Mouse (Mus musculus) layer of hippocampus, adult 11-12 months (tissue): Measurements from ENCODE around the gene Sohlh2.
A peak's percentile ranks its signal among the peaks of the same experiment; 100 is the strongest.

ENCODE experiments used
- DNase-seq: peaks from one replicate; pipeline ENCODE4 v3.0.0; 2022; ENCODE audit warnings: low spot score

The Sohlh2 gene

DNA sequence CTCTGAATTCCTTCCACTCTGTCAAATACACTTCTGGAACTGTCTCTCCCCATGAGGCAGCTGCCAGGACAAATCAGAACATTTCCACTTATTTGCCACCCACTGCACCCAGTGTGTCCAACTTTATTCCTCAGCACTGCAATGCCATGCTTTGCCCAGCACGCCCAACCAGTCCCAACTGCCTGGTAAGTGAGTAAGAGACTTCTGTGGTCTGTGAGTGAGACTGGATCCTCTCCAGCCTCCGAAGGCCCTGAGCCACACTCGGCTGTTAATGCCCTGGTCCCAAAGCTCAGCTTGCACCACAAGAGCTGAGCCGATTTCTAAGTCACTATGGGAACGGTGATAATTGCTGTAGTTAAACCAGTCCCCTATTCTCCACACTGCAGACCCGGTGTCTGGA is 25.8 kb downstream of the Sohlh2 start:
- no peak for DNase-seq

DNA sequence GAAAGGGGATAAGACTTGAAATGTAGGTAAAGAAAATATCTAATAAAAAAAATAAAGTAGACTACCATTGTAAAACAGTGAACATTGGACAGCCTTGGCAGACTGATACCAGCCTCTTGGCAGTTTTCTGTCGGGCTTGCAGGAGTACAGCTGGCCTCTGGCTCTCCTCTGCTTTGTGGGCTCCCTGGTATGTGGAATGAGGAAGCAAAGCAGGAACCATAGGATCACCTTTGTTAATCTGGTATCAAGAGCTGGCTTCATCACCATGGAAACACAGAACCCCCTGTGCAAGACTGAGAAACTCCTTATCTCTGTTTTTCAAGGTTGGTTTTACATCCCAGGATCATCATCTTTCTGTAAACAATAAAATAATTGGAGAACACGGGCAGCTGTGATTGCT is 30.4 kb downstream of the Sohlh2 start:
- no peak for DNase-seq

DNA sequence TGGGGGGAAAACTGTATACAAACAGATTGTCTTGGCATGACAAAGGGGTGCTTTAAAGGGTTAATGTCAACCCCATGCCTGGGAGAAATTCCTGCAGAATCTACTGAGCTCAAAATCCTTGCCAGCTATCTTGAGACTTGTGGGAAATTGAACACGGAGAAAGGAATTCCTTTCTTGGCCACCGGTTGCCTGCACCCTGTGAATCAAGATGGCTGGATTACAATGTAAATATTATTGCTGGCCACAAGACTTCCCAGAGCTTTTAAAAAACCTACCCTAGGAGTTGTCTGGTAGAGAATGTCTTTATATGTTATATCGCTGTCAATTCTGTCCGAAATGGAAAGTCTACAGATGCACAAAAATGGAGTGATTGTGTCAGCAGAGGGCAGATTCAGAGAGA is 32.0 kb downstream of the Sohlh2 start:
- no peak for DNase-seq

DNA sequence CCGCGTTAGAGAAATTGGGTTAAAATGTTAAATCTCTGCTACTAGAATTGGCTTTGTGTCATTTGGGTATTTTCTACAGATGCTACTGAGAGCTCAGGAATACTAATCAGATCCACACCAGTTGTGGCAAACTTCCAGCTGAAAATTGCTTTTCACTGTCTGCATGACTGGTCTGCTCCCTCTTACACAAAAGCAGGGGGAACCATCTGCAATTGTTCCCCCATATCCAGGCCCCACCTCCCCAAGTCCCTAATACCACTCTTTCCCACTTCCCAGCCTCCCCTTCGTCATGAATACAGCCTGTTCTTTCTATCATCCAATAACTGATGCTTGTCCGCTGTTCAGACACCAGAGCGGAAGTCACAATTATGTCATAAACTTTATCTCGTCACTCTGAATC is 32.6 kb downstream of the Sohlh2 start:
- peak; percentile 16 for DNase-seq

DNA sequence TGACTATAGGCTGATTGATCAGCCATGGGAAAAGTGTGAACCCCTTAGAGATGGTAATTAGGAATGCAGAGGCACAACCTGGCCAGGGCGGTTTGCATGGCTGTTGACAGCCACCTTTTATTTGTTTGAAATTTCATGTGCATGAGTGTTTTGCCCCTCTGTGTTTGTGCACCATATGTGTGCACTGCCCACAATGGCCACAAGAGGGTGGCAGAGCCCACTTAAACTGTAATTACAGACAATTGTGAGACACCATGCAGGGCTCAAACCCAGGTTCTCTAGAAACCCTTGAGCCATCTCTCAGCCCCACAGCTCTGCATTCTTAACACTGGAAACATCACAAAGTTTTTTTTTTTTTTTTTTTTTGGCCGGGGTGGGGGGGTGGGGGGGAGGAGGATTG is 40.7 kb downstream of the Sohlh2 start:
- DNase-seq: no peak

DNA sequence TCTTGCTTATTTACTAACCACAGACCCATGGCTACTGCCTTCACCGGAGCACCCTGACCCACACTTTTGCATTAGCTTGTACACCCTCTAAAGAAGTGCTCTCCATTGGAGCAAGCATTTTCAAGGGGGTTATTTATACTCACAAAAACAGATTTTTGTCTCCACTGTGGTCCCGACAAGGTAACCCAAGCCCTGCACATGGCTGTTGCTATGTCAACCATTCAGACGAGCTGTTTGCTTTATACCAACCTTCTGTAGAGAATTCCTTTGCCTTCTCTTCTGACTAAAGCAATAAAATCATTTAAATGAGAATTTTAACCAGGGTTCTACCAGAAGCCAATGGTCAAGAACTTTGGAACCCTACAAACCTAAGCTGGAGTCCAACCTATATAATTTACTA is 42.0 kb downstream of the Sohlh2 start:
- DNase-seq: no peak

DNA sequence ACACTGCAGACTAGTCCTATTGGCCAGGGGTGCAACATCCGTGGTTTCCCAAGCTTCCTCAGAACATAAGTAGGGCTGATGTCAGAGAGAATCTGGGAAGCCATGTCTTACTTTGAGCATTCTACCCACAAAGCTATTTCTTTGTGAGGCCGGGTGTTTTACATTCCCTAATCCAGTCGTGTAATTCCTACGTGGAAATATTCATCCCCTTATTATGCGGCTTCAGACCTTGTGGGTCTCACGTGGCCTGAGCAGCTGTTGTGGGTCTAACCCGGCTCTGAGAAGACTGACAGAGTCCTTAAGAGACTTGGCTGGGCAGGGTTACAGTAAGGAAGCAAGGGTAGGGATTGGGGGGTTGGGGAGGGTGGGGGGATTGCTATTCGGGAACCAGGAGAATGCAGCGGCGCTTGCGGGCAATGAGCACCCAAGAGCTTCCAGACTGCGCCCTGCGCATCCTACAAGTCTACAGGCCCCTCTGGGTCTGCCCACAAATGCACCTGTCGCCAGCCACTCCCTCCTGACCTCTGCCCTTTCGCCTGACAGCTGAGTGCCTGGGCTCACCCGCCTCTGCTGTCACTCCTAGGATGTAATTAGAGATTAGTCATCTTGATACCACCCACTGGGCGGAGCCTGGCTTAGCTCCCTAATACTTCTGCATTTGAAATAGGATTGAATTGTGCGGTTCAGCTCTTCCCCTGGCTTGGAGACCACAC is 44.8 kb downstream of the Sohlh2 start:
- no peak for DNase-seq

DNA sequence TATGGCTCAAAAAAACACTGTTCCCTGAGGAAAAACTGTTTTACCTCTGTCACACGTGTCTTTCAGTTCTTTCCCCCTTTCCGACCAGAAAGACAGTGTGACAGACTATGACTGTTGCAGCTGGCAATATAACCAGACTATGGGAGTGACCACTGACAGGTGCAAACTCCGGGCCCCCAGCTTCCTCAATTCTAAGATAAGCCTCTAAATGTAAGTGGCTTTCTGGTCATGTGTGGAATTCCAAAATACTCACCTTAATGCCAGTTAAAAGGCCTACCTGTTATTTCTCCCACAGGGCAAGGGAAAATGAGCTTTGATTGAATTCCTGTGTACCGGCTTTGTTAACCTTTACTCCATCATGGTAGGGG is 45.4 kb downstream of the Sohlh2 start:
- DNase-seq: no peak

DNA sequence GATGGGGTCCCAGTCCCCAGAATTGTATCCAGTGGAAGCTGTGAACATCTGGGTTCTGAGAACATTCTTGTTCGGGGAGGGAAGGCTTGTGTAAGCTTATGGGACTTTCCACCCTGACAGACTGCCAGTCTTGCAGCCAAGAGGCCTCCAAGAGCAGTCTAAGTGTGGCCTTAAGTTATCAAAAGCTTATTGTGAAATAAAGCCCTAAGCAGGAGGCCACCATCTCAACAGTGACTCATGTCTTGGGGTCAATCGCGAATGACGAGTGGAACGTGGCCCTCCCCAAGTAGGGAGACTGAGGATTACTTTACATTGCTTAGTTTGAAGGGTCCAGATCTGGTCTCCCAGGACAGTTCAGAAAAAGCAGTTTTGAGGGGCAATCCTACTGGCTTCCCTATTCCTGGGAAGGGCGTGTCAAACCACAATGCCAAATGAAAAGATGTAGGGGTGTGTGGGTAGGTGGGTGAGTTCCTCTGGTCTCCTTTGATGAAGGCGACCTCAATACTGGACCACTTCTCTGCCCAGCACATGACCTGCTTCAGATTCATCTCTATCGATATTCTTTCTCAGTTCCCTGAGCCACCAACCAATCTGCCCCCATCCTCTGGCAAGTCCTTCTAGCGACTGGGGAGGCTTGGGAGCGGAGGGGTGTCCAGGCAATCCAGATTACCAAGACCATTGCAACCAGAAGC is 60.0 kb downstream of the Sohlh2 start, which contains the start of gene Dclk1:
Gene Dclk1 (plus strand): TSS at position 635 of the 692 bp plus-strand sequence.
- no peak for DNase-seq

DNA sequence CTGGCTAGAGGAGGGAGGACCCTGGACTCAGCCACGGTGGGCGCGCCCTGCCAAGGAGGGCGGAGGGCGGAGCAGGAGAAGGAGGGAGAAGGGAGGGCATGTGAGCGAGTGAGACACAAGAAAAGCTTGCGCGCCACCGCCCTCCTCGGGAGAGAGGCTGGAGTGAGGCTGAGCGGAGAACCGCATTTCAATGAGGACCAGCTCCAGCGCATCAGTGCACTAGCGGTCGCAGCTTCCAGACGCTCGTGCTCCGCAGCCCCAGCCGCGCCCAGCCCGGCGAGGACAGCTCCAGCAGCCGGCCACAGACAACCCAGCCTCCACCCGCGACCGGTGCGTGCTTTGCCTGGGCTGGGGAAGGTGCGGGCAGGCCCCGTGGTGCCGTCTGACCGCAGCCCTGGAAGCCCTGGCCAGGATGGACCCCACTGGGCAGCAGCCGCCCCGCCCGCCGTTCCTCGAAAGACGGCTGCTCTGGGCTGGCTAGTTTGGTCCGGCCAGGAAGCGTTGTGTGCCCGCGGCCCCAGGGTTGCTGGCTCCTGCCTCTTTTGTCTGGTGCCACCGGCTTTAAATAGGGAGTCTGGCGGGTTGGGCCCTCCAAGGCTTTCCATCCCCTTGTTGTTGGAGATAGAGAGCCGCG is 60.7 kb downstream of the Sohlh2 start:
- peak; percentile 79 for DNase-seq

DNA sequence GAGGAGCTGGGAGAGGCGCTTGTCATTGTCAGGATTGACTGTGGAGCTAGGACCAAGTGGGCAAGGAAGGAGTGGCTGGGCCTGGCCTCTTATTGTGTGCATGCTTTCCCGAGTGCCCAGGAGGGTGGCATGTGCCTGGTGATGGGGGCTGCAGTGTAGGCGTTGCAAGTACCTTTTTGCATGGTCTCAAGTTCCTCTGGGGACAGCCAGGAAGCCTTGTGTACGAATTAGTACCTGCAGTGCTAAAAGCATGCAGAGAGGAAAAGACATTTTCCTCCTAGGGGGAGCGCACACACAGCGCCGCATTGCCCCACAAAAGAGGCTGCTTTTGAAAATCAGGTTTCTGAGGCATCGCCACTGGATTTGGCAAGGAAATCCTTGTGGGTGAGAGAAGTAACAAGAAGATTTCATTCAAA is 61.2 kb downstream of the Sohlh2 start:
- DNase-seq: peak; percentile 43

DNA sequence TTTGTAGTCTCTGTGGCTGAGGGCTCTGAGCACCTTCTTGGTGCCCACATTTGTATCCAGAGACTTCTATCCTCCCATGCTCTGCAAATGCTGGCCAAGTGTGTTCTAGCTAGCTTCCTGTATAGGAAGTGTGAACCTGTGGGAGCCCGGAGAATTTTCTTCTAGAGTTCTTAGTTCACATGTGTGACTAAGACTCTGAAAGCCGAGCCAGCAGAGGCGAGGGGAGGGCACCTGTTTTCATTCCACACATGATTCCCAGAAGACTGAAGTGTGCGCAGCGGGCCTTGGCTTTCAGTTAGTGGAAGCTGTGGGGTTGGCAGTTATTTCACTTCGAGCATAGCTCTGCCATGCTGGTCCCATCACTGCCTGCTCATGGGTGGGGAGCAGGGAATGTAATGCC is 62.3 kb downstream of the Sohlh2 start:
- DNase-seq: no peak

DNA sequence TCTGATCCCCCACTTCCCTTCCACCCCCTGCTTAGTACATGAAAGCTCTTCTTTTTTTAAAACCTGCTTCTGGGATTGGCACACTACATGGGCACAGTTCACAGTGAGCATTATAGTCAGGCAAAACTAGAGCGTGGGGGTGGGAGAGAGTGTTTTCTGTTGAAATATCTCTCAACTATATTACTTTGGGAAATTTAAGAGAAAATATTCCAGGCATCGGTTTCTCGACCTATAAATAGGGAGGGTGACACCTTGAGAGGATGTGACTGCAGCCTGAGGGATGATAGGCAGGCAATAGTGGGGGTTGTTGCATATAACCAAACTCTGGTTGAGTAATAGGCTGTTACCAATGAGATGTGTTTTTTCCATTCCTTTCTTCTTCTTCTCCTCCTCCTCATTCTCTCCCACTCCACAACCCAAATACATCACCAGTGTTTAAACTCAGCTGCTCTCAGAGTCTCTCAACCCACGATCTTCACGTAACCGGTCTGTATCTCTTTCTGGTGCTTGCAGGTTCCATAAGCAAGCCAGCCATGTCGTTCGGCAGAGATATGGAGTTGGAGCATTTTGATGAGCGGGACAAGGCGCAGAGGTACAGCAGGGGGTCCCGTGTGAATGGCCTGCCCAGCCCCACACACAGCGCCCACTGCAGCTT is 64.9 kb downstream of the Sohlh2 start:
- DNase-seq: no peak

DNA sequence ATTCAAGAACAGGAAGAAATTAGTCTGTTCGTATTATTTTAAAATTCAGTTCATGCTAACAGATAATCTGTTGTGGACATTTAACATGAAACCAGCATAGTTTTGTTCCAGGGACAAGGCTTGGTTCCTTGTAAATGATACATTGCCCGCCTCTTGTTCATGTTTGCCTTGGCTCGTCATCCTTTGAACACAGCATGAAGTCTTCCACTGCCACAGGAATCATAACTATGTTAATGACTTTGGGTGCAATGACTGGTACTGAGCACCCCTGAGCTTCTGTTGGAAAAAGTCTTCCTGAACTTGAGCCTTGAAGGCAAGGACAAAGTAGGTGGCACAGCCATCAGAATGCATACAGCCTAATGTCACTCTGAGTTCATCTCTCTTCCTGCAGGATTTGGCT is 66.2 kb downstream of the Sohlh2 start:
- no peak for DNase-seq

DNA sequence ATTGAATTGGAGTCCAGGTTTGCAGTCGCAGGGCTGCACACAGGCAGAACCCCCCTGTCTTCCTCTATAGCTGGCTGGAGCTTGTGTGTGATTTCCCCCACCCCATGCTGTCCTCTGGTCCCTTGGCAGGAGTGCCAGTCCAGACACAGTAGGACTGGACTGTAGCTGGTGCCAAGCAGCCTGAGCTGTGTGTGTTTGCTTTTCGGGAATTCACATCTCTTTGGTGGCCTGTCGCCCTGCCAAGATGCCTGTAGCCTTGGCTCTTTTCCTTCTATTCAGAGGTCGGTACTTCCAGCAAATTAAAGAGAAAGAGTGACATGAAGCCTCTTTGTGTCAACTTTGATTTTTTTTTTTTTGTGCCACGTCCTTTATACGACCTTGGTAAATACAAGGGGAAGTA is 66.7 kb downstream of the Sohlh2 start:
- DNase-seq: peak; percentile 56

DNA sequence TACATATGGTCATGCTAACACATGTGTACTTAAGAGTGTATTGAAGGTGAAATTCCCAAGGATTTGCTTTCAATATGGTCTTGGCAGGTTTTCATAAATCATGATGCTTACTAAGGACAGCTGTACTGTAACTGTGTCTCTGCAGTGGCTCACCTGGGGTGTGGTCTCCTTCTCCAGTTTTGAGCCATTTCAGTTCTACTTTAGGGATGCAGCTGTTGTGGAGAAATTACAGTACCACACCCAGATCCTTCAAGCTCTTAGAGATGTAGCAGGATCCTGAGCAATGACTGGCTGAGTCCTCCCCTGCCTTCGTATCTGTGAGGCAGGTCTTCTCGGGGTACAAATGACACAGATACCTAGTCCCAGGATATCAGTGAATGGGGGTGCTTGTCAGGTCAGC is 68.8 kb downstream of the Sohlh2 start:
- no peak for DNase-seq
